Mouse (Mus musculus): ENCODE measurements around the gene Cited4.

Cited4 gene

GRCm38 (mm10) chr4:120675640-120676039 is 9.3 kb downstream of the Cited4 start:
- DNase-seq (ENCODE audit: low read depth, low spot score): no peak

GRCm38 (mm10) chr4:120680953-120681352 is 14.6 kb downstream of the Cited4 start:
- DNase-seq (ENCODE audit: low read depth, low spot score): peak; percentile 43

- DNase-seq (ENCODE audit: low read depth, low spot score): peak; percentile 60
These were observed 15.8 kb downstream of the Cited4 start for GRCm38 (mm10) chr4:120682168-120682567.

- no peak for DNase-seq (ENCODE audit: low read depth, low spot score)
These were observed 17.1 kb downstream of the Cited4 start for GRCm38 (mm10) chr4:120683278-120683997.

GRCm38 (mm10) chr4:120687282-120687681 is 20.9 kb downstream of the Cited4 start:
- DNase-seq (ENCODE audit: low read depth, low spot score): no peak

GRCm38 (mm10) chr4:120689317-120689716 is 22.9 kb downstream of the Cited4 start:
- DNase-seq (ENCODE audit: low read depth, low spot score): no peak

GRCm38 (mm10) chr4:120692717-120693116 is 26.3 kb downstream of the Cited4 start:
- DNase-seq (ENCODE audit: low read depth, low spot score): peak; percentile 49

- DNase-seq (ENCODE audit: low read depth, low spot score): no peak
These were observed 31.0 kb downstream of the Cited4 start for GRCm38 (mm10) chr4:120697353-120697752.

- DNase-seq (ENCODE audit: low read depth, low spot score): no peak
These were observed 31.6 kb downstream of the Cited4 start for GRCm38 (mm10) chr4:120697799-120698484.

- no peak for DNase-seq (ENCODE audit: low read depth, low spot score)
These were observed 34.8 kb downstream of the Cited4 start for GRCm38 (mm10) chr4:120701180-120701579.

GRCm38 (mm10) chr4:120702056-120702455 is 35.7 kb downstream of the Cited4 start:
- no peak for DNase-seq (ENCODE audit: low read depth, low spot score)

GRCm38 (mm10) chr4:120702511-120702910 is 36.1 kb downstream of the Cited4 start:
- no peak for DNase-seq (ENCODE audit: low read depth, low spot score)

GRCm38 (mm10) chr4:120712236-120712635 is 45.9 kb downstream of the Cited4 start:
- no peak for DNase-seq (ENCODE audit: low read depth, low spot score)

GRCm38 (mm10) chr4:120713021-120713420 is 46.6 kb downstream of the Cited4 start:
- no peak for DNase-seq (ENCODE audit: low read depth, low spot score)

GRCm38 (mm10) chr4:120713856-120714497 is 47.6 kb downstream of the Cited4 start:
- DNase-seq (ENCODE audit: low read depth, low spot score): no peak

GRCm38 (mm10) chr4:120716141-120716571 is 49.8 kb downstream of the Cited4 start:
- DNase-seq (ENCODE audit: low read depth, low spot score): peak; percentile 76

- DNase-seq (ENCODE audit: low read depth, low spot score): no peak
These were observed 50.4 kb downstream of the Cited4 start for GRCm38 (mm10) chr4:120716765-120717164.

Data from forelimb bud, embryonic 11.5 days (tissue).